Comparison of ENCODE assay signal across 10 mouse cellular contexts in the genomic region with DNA sequence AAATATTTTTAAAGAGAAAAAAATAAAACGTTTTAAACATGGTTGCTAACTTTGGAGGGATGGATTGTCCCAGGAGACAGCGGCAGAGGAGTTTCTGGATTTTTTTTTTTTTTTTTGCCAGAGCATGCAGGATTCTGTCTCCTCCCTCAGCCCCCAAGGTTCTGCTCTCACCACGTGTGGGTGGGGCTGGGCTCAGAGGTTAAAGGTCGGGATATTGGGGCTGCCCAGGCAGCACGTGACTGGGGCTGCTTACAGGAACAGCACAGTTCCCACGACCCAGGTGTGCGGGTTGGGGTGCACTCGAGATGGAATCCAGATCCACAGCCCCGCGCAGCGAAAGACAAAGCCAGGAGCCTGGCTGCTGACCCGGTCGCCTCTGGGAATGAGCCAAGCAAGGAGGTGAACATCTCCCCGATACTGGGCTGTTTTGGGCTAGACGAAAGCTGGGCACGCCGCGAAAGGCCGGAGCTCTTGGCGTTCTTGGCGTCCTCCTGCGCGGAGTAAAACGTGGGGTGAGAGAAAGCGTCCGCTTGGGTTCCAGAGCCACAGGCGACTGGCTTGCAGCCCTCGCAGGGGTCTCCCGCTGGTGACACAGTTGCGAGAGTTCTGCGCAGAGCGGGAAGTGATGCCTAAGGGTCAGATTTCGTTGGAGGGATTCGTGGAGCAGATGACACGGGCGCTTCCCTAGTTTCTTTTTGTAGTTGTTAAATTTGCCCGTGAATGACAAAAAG. TPM values are rescaled to one million over a fixed set of nuclear protein-coding genes. Genes with fewer than 3 reads are reported as not detected.
DNase-seq lines count a peak whose midpoint lies in the region; ATAC-seq lines count a peak whose summit lies in the region.
"Had no signal": no experiment of that assay in that cellular context is flagged by ENCODE, and none has a peak within 500 bp of the region (broad histone marks: within the 10 kb centered on the region; RNA-seq: fewer than 3 reads in every experiment).

No protein-coding gene starts in this region.

- H3K9ac ChIP-seq in stomach, embryonic 15.5 days, result no peak overlapping the region

- no peak overlapping the region for H3K27ac ChIP-seq in stomach, embryonic 15.5 days

- peak overlapping the region; percentile 16; the same call in 1 of the 2 replicates for H3K4me2 ChIP-seq in stomach, embryonic 15.5 days

- ATAC-seq in stomach, embryonic 15.5 days (ENCODE audit: insufficient read depth, low FRiP score, low read depth), result no peak

- peaks cover 20% of the 10 kb centered on the region for H3K4me1 ChIP-seq in stomach, embryonic 15.5 days

- H3K36me3 ChIP-seq in stomach, embryonic 15.5 days, result no peaks in the 10 kb centered on the region

- H3K9me3 ChIP-seq in stomach, embryonic 15.5 days, result no peaks in the 10 kb centered on the region

- intact Hi-C loops in left cerebral cortex, postnatal 4 days (cut with DNase I), result no loop called here

- H3K4me3 ChIP-seq in stomach, embryonic 15.5 days (replicated peaks), result peak overlapping the region; percentile 17; the same call in 1 of the 2 replicates
- H3K4me3 ChIP-seq: erythroblast, embryonic 14.5 days had no signal

- 1% methylated on average over 37 of the region's 37 CpGs for WGBS in stomach, embryonic 15.5 days

- peaks cover 70% of the 10 kb centered on the region for H3K27me3 ChIP-seq in stomach, embryonic 15.5 days (replicated peaks)

- peak; percentile 39 to 43 for DNase-seq in cerebellum, postnatal 14 days
- no peak for DNase-seq in cerebellum, adult 18-20 months
- peak; percentile 26 for DNase-seq in ovary, postnatal 36 days (ENCODE audit: low spot score)
- DNase-seq in ovary, postnatal 10 days (ENCODE audit: low spot score), result no peak
- peak; percentile 32 to 47 for DNase-seq in kidney, postnatal 4 days
- DNase-seq in left cerebral cortex, postnatal 4 days, result no peak
- DNase-seq in spleen, postnatal 36 days (ENCODE audit: low spot score in 2 of 2), result no peak

RNA-seq across cellular contexts. Expression of a gene that starts 3.3 kb away (rescaled TPM):
- 187 and 198 TPM in 2 replicates for polyA plus RNA-seq in stomach, embryonic 15.5 days (2015; fragmentation: Nextera tagmentation; extraction: Ambion mirVana)
- total RNA-seq in left cerebral cortex, postnatal 4 days (2021), result 10 to 100 TPM; 56.6 to 59.5 TPM

RNA-seq across cellular contexts. Expression of a gene that starts 8.1 kb away (rescaled TPM):
- polyA plus RNA-seq in stomach, embryonic 15.5 days (2015; fragmentation: Nextera tagmentation; extraction: Ambion mirVana), result 1.0 and 1.4 TPM in 2 replicates
- not detected for total RNA-seq in left cerebral cortex, postnatal 4 days (2021)
- total RNA-seq: neutrophil, adult 5-6 weeks had no signal
- polyA plus RNA-seq: erythroblast, embryonic 14.5 days had no signal

RNA-seq across cellular contexts. Expression of a gene that starts 14.0 kb away (rescaled TPM):
- polyA plus RNA-seq in stomach, embryonic 15.5 days (2015; fragmentation: Nextera tagmentation; extraction: Ambion mirVana), result 1.6 and 2.0 TPM in 2 replicates
- not detected for total RNA-seq in left cerebral cortex, postnatal 4 days (2021)
- total RNA-seq: neutrophil, adult 5-6 weeks had no signal
- polyA plus RNA-seq: erythroblast, embryonic 14.5 days had no signal

Comparison
In these comparisons a context has a peak if more than half of its experiments do, and no peak if none do; other contexts are left out.
1. DNase-seq: peak in cerebellum, postnatal 14 days (2 of 2), ovary, postnatal 36 days (single experiment) and kidney, postnatal 4 days (2 of 2); none in cerebellum, adult 18-20 months (0 of 2), ovary, postnatal 10 days (single experiment), left cerebral cortex, postnatal 4 days (single experiment) and spleen, postnatal 36 days (0 of 2).